Mouse (Mus musculus): ENCODE measurements around the gene Ankrd33. TPM values are rescaled to one million over a fixed set of nuclear protein-coding genes. Genes with fewer than 3 reads are reported as not detected.

Ankrd33 gene
- polyA plus RNA-seq, 1 experiment from 2014 or later = not detected

- Histone ChIP-seq H3K4me2 (peak overlapping the region; percentile 27; the same call in 1 of the 2 replicates), H3K36me3 (no peaks in the 10 kb centered on the region), H3K4me1 (replicated peaks) (peaks cover 49% of the 10 kb centered on the region), H3K9ac (no peak overlapping the region), H3K9me3 (peaks cover 11% of the 10 kb centered on the region; the same call in 1 of the 2 replicates), H3K4me3 (no peak overlapping the region), H3K27me3 (no peaks in the 10 kb centered on the region), H3K27ac (replicated peaks) (peak overlapping the region; percentile 42)
- no peak; the same call in 1 of the 2 replicates for ATAC-seq (ENCODE audit: low read depth)
- 19% methylated on average over 1 of the region's 1 CpGs for WGBS
Measured at GRCm38 (mm10) chr15:101160128-101160527, 44.6 kb downstream of the Ankrd33 start.

DNA sequence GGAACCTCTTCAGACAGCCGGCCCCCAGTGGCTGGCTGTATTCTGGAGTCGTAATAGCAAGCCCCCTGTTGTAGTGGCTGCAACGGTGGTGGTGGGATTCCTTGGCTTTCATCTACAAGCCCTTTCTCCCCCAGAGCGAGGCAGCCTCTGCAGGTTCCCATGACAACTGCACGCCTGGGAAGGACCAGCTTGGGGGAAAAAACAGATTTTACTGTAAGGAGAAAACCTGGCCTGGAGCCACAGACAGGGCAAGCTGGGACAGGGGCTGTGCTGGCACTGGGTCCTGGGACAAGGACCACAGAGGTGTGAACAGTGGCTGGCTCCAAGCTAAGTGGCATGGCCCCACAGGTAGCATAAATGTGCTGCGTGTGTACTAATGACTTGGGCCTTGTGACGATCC is 45.0 kb downstream of the Ankrd33 start:
- no peaks in the 10 kb centered on the region for H3K36me3 ChIP-seq
- H3K4me3 ChIP-seq = no peak overlapping the region
- ATAC-seq (ENCODE audit: low read depth) = peak; percentile 73; the same call in 1 of the 2 replicates
- H3K27ac ChIP-seq (replicated peaks) = peak overlapping the region; percentile 42
- no peak overlapping the region for H3K9ac ChIP-seq
- H3K4me2 ChIP-seq = peak overlapping the region; percentile 27
- H3K4me1 ChIP-seq (replicated peaks) = peaks cover 49% of the 10 kb centered on the region
- no peaks in the 10 kb centered on the region for H3K27me3 ChIP-seq
- WGBS = 7% methylated on average over 7 of the region's 7 CpGs
- peaks cover 11% of the 10 kb centered on the region; the same call in 1 of the 2 replicates for H3K9me3 ChIP-seq

DNA sequence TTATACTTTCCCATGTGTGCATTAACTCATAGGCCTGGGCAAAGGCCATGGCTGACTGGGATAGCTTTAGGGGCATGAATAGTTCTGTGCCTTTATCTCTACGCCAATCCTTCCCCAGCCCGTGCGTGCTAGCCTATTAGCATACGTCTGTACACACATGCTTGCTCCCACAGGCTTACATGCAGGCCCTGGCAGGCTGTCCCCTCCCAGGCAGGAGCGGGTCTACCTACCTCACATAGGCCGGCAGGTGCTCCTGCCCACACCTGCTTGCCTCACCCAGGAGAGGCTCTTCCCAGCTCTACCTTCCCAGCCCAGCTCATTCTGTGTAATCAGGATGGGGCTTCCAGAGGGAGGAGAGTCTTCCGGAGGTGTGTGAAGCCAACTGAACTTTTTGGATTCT is 46.0 kb downstream of the Ankrd33 start:
- Histone ChIP-seq H3K4me2 (no peak overlapping the region), H3K9ac (no peak overlapping the region), H3K27me3 (no peaks in the 10 kb centered on the region), H3K9me3 (peaks cover 6% of the 10 kb centered on the region; the same call in 1 of the 2 replicates), H3K36me3 (no peaks in the 10 kb centered on the region), H3K27ac (replicated peaks) (no peak overlapping the region), H3K4me3 (no peak overlapping the region), H3K4me1 (replicated peaks) (peaks cover 56% of the 10 kb centered on the region)
- 70% methylated on average over 7 of the region's 7 CpGs for WGBS
- no peak for ATAC-seq (ENCODE audit: low read depth)

GRCm38 (mm10) chr15:101163056-101163458 is 47.5 kb downstream of the Ankrd33 start:
- peaks cover 56% of the 10 kb centered on the region for H3K4me1 ChIP-seq (replicated peaks)
- peak overlapping the region; percentile 46 for H3K27ac ChIP-seq (replicated peaks)
- WGBS = 14% methylated on average over 15 of the region's 15 CpGs
- peak overlapping the region; percentile 18 for H3K4me2 ChIP-seq
- H3K36me3 ChIP-seq = no peaks in the 10 kb centered on the region
- no peak overlapping the region for H3K4me3 ChIP-seq
- H3K9ac ChIP-seq = no peak overlapping the region
- ATAC-seq (ENCODE audit: low read depth) = peak; percentile 62; the same call in 1 of the 2 replicates
- H3K9me3 ChIP-seq = no peaks in the 10 kb centered on the region
- H3K27me3 ChIP-seq = no peaks in the 10 kb centered on the region

DNA sequence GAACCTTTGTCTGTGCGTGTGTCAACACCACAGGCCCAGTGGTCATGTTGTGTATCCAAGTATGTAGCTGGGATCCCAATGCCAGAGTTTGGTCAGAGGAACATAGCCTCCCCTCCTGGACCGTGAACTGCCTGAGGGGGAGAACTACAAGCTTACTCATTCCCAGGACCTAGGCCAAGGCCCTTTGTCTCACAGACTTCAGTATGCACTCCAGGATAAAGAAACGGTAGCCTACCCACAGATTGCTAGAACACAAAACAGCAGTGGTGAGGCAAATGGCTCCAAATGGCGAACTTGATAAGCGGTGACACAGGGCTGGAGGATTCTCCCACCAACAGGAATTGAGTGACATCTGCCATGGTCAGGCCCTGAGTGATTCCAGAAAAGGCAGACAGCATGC is 48.3 kb downstream of the Ankrd33 start:
- WGBS = 48% methylated on average over 5 of the region's 5 CpGs
- no peaks in the 10 kb centered on the region for H3K9me3 ChIP-seq
- H3K4me3 ChIP-seq = no peak overlapping the region
- H3K27ac ChIP-seq (replicated peaks) = 0 out of 2 replicates have a peak overlapping the region, but pooled peaks have one; percentile 46
- 0 out of 2 replicates have a peak overlapping the region, but pooled peaks have one; percentile 3 for H3K9ac ChIP-seq
- ATAC-seq (ENCODE audit: low read depth) = no peak
- H3K4me1 ChIP-seq (replicated peaks) = peaks cover 56% of the 10 kb centered on the region
- H3K4me2 ChIP-seq = no peak overlapping the region
- no peaks in the 10 kb centered on the region for H3K36me3 ChIP-seq
- no peaks in the 10 kb centered on the region for H3K27me3 ChIP-seq

DNA sequence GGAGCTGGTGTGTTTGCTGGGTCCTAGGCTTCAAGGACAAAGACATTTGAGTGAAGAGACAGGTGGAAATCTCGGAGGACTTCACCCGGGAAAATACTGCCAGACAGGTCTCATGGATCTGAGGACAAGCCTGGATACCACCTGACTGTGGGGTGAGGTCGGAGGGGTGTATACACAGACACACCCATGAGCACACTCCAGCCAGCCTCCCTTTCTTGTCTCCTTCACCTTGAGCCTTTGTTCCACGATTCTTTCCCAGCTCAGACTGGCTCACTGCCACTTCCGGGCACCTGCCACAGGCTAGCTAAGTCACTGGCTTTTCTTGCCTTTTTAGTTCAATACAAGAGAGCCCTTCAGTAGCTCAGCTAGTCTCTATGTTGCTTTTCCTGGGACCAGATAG is 48.7 kb downstream of the Ankrd33 start:
- Histone ChIP-seq H3K36me3 (no peaks in the 10 kb centered on the region), H3K9me3 (no peaks in the 10 kb centered on the region), H3K4me2 (no peak overlapping the region), H3K9ac (no peak overlapping the region), H3K27ac (replicated peaks) (no peak overlapping the region), H3K27me3 (no peaks in the 10 kb centered on the region), H3K4me1 (replicated peaks) (peaks cover 56% of the 10 kb centered on the region), H3K4me3 (no peak overlapping the region)
- 66% methylated on average over 5 of the region's 5 CpGs for WGBS
- ATAC-seq (ENCODE audit: low read depth) = no peak

- no peak for ATAC-seq (ENCODE audit: low read depth)
Measured at GRCm38 (mm10) chr15:101165658-101166437, 50.3 kb downstream of the Ankrd33 start.

DNA sequence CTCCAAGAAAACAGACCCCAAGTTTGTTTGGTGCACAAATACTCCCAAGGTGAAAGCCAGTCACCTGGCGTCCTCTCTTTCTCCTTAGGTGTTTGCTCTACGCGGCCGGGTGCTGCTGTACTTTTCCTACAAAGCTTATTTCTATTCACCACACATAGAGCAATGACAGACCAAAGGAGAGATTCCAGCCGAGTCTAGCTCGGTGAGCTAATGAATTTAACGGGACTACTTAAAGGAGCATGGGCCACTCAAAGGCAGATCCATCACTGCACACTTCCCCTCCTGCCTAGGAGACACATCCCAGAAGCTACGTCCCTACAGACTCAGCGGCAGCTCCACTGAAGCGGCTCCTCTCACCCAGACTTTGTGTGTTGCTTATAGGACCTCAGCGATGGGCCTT is 52.0 kb downstream of the Ankrd33 start:
- H3K9ac ChIP-seq = no peak overlapping the region
- peaks cover 27% of the 10 kb centered on the region for H3K4me1 ChIP-seq (replicated peaks)
- H3K36me3 ChIP-seq = no peaks in the 10 kb centered on the region
- WGBS = 67% methylated on average over 11 of the region's 11 CpGs
- ATAC-seq (ENCODE audit: low read depth) = no peak
- H3K27me3 ChIP-seq = peaks cover 11% of the 10 kb centered on the region
- no peak overlapping the region for H3K27ac ChIP-seq (replicated peaks)
- no peak overlapping the region for H3K4me2 ChIP-seq
- no peaks in the 10 kb centered on the region for H3K9me3 ChIP-seq
- no peak overlapping the region for H3K4me3 ChIP-seq

More at GRCm38 (mm10) chr15:101165658-101166437, 50.3 kb downstream of the Ankrd33 start:
- WGBS = 67% methylated on average over 16 of the region's 16 CpGs
- no peak overlapping the region for H3K27ac ChIP-seq (replicated peaks)
- no peaks in the 10 kb centered on the region for H3K9me3 ChIP-seq
- H3K4me3 ChIP-seq = no peak overlapping the region
- no peaks in the 10 kb centered on the region for H3K27me3 ChIP-seq
- H3K4me1 ChIP-seq (replicated peaks) = peaks cover 43% of the 10 kb centered on the region
- no peak overlapping the region for H3K9ac ChIP-seq
- H3K4me2 ChIP-seq = no peak overlapping the region
- H3K36me3 ChIP-seq = no peaks in the 10 kb centered on the region

Other genes with a start within 250 kb of the Ankrd33 start
- 17.6 and 18.2 TPM in 2 replicates for gene Scn8a, start 245.9 kb upstream of the Ankrd33 start, polyA plus RNA-seq (2015; fragmentation: Nextera tagmentation; extraction: Ambion mirVana)
- gene Gm47841, start 68.4 kb upstream of the Ankrd33 start, polyA plus RNA-seq (2015; fragmentation: Nextera tagmentation; extraction: Ambion mirVana) = not detected in 2 replicates
- 0.17 and 0.18 TPM in 2 replicates for gene Fignl2, start 37.2 kb upstream of the Ankrd33 start, polyA plus RNA-seq (2015; fragmentation: Nextera tagmentation; extraction: Ambion mirVana)
- 8.1 and 9.0 TPM in 2 replicates for gene Acvrl1, start 12.8 kb downstream of the Ankrd33 start, polyA plus RNA-seq (2015; fragmentation: Nextera tagmentation; extraction: Ambion mirVana)
- gene Acvr1b, start 58.3 kb downstream of the Ankrd33 start, polyA plus RNA-seq (2015; fragmentation: Nextera tagmentation; extraction: Ambion mirVana) = 18.0 and 18.8 TPM in 2 replicates
- gene Grasp, start 108.4 kb downstream of the Ankrd33 start, polyA plus RNA-seq (2015; fragmentation: Nextera tagmentation; extraction: Ambion mirVana) = 4.4 and 4.8 TPM in 2 replicates
- gene Nr4a1, start 138.5 kb downstream of the Ankrd33 start, polyA plus RNA-seq (2015; fragmentation: Nextera tagmentation; extraction: Ambion mirVana) = 6.4 and 7.6 TPM in 2 replicates
- gene Atg101, start 168.5 kb downstream of the Ankrd33 start, polyA plus RNA-seq (2015; fragmentation: Nextera tagmentation; extraction: Ambion mirVana) = 77.9 and 84.7 TPM in 2 replicates
- gene 6030408B16Rik, start 177.5 kb downstream of the Ankrd33 start, polyA plus RNA-seq (2015; fragmentation: Nextera tagmentation; extraction: Ambion mirVana) = 0.43 and 0.60 TPM in 2 replicates

Measured in neural tube, embryonic 13.5 days (tissue).